Mouse (Mus musculus): Measurements from ENCODE around the gene 4930503B20Rik. TPM values are rescaled to one million over a fixed set of nuclear protein-coding genes. Genes with fewer than 3 reads are reported as not detected.

Gene 4930503B20Rik
- polyA plus RNA-seq, 1 experiment from 2014 or later, result not detected

GRCm38 (mm10) chr3:146611261-146611660 is 39.9 kb downstream of the 4930503B20Rik start:
- no peak overlapping the region for H3K27ac ChIP-seq (ENCODE audit: low read length)
- ATAC-seq, result no peak
- no peaks in the 10 kb centered on the region for H3K9me3 ChIP-seq (ENCODE audit: control insufficient read depth, low read length)
- 82% methylated on average over 4 of the region's 4 CpGs for WGBS
- no peak overlapping the region for H3K4me2 ChIP-seq (ENCODE audit: low read depth, low read length)
- no peaks in the 10 kb centered on the region for H3K36me3 ChIP-seq (ENCODE audit: control insufficient read depth, insufficient read depth, low read length)
- no peak overlapping the region for H3K9ac ChIP-seq (ENCODE audit: low read depth, low read length)
- no peaks in the 10 kb centered on the region for H3K4me1 ChIP-seq (ENCODE audit: control insufficient read depth, insufficient read depth, low read length)
- no peaks in the 10 kb centered on the region for H3K27me3 ChIP-seq (replicated peaks; ENCODE audit: control insufficient read depth, insufficient read depth, low read length)
- no peak overlapping the region for H3K4me3 ChIP-seq (ENCODE audit: low read length)

- Histone ChIP-seq H3K9me3 (ENCODE audit: control insufficient read depth, low read length) (no peaks in the 10 kb centered on the region), H3K4me1 (ENCODE audit: control insufficient read depth, insufficient read depth, low read length) (no peaks in the 10 kb centered on the region), H3K27me3 (replicated peaks; ENCODE audit: control insufficient read depth, insufficient read depth, low read length) (no peaks in the 10 kb centered on the region), H3K4me3 (ENCODE audit: low read length) (no peak overlapping the region), H3K4me2 (ENCODE audit: low read depth, low read length) (no peak overlapping the region), H3K9ac (ENCODE audit: low read depth, low read length) (no peak overlapping the region), H3K36me3 (ENCODE audit: control insufficient read depth, insufficient read depth, low read length) (no peaks in the 10 kb centered on the region), H3K27ac (ENCODE audit: low read length) (no peak overlapping the region)
- ATAC-seq, result no peak
- 77% methylated on average over 10 of the region's 10 CpGs for WGBS
Measured at GRCm38 (mm10) chr3:146610322-146610721, 40.8 kb downstream of the 4930503B20Rik start.

- H3K27ac ChIP-seq (ENCODE audit: low read length), result no peak overlapping the region
- no peaks in the 10 kb centered on the region for H3K9me3 ChIP-seq (ENCODE audit: control insufficient read depth, low read length)
- ATAC-seq, result no peak
- no peak overlapping the region for H3K4me3 ChIP-seq (ENCODE audit: low read length)
- no peaks in the 10 kb centered on the region for H3K4me1 ChIP-seq (ENCODE audit: control insufficient read depth, insufficient read depth, low read length)
- 18% methylated on average over 1 of the region's 1 CpGs for WGBS
- no peak overlapping the region for H3K4me2 ChIP-seq (ENCODE audit: low read depth, low read length)
- no peak overlapping the region for H3K9ac ChIP-seq (ENCODE audit: low read depth, low read length)
- H3K36me3 ChIP-seq (ENCODE audit: control insufficient read depth, insufficient read depth, low read length), result no peaks in the 10 kb centered on the region
- H3K27me3 ChIP-seq (replicated peaks; ENCODE audit: control insufficient read depth, insufficient read depth, low read length), result no peaks in the 10 kb centered on the region
Measured at GRCm38 (mm10) chr3:146607368-146607767, 43.7 kb downstream of the 4930503B20Rik start.

- no peaks in the 10 kb centered on the region for H3K4me1 ChIP-seq (ENCODE audit: control insufficient read depth, insufficient read depth, low read length)
- H3K9me3 ChIP-seq (ENCODE audit: control insufficient read depth, low read length), result no peaks in the 10 kb centered on the region
- no peak overlapping the region for H3K4me3 ChIP-seq (ENCODE audit: low read length)
- H3K9ac ChIP-seq (ENCODE audit: low read depth, low read length), result no peak overlapping the region
- no peaks in the 10 kb centered on the region for H3K36me3 ChIP-seq (ENCODE audit: control insufficient read depth, insufficient read depth, low read length)
- H3K27me3 ChIP-seq (replicated peaks; ENCODE audit: control insufficient read depth, insufficient read depth, low read length), result no peaks in the 10 kb centered on the region
- no peak overlapping the region for H3K4me2 ChIP-seq (ENCODE audit: low read depth, low read length)
- 78% methylated on average over 9 of the region's 9 CpGs for WGBS
- ATAC-seq, result no peak
- H3K27ac ChIP-seq (ENCODE audit: low read length), result no peak overlapping the region
Measured at GRCm38 (mm10) chr3:146604647-146605046, 46.5 kb downstream of the 4930503B20Rik start.

- WGBS, result 90% methylated on average over 3 of the region's 3 CpGs
- Histone ChIP-seq H3K4me1 (ENCODE audit: control insufficient read depth, insufficient read depth, low read length) (no peaks in the 10 kb centered on the region), H3K9ac (ENCODE audit: low read depth, low read length) (no peak overlapping the region), H3K4me2 (ENCODE audit: low read depth, low read length) (no peak overlapping the region), H3K9me3 (ENCODE audit: control insufficient read depth, low read length) (no peaks in the 10 kb centered on the region), H3K36me3 (ENCODE audit: control insufficient read depth, insufficient read depth, low read length) (no peaks in the 10 kb centered on the region), H3K27me3 (replicated peaks; ENCODE audit: control insufficient read depth, insufficient read depth, low read length) (no peaks in the 10 kb centered on the region), H3K27ac (ENCODE audit: low read length) (no peak overlapping the region), H3K4me3 (ENCODE audit: low read length) (no peak overlapping the region)
- no peak for ATAC-seq
Measured at GRCm38 (mm10) chr3:146602531-146602930, 48.6 kb downstream of the 4930503B20Rik start.

- Histone ChIP-seq H3K9me3 (ENCODE audit: control insufficient read depth, low read length) (no peaks in the 10 kb centered on the region), H3K4me2 (ENCODE audit: low read depth, low read length) (no peak overlapping the region), H3K36me3 (ENCODE audit: control insufficient read depth, insufficient read depth, low read length) (no peaks in the 10 kb centered on the region), H3K4me3 (ENCODE audit: low read length) (no peak overlapping the region), H3K4me1 (ENCODE audit: control insufficient read depth, insufficient read depth, low read length) (no peaks in the 10 kb centered on the region), H3K9ac (ENCODE audit: low read depth, low read length) (no peak overlapping the region), H3K27me3 (replicated peaks; ENCODE audit: control insufficient read depth, insufficient read depth, low read length) (no peaks in the 10 kb centered on the region), H3K27ac (ENCODE audit: low read length) (no peak overlapping the region)
- ATAC-seq, result no peak
- WGBS, result 62% methylated on average over 2 of the region's 2 CpGs
Measured at GRCm38 (mm10) chr3:146601205-146601604, 49.9 kb downstream of the 4930503B20Rik start.

GRCm38 (mm10) chr3:146599198-146599900 is 51.8 kb downstream of the 4930503B20Rik start:
- H3K9me3 ChIP-seq (ENCODE audit: control insufficient read depth, low read length), result no peaks in the 10 kb centered on the region
- no peak overlapping the region for H3K4me3 ChIP-seq (ENCODE audit: low read length)
- H3K36me3 ChIP-seq (ENCODE audit: control insufficient read depth, insufficient read depth, low read length), result no peaks in the 10 kb centered on the region
- H3K9ac ChIP-seq (ENCODE audit: low read depth, low read length), result no peak overlapping the region
- H3K4me1 ChIP-seq (ENCODE audit: control insufficient read depth, insufficient read depth, low read length), result no peaks in the 10 kb centered on the region
- WGBS, result 83% methylated on average over 6 of the region's 6 CpGs
- no peaks in the 10 kb centered on the region for H3K27me3 ChIP-seq (replicated peaks; ENCODE audit: control insufficient read depth, insufficient read depth, low read length)
- no peak for ATAC-seq
- H3K4me2 ChIP-seq (ENCODE audit: low read depth, low read length), result no peak overlapping the region
- H3K27ac ChIP-seq (ENCODE audit: low read length), result no peak overlapping the region

GRCm38 (mm10) chr3:146598411-146598810 is 52.7 kb downstream of the 4930503B20Rik start:
- no peak for ATAC-seq
- 64% methylated on average over 6 of the region's 6 CpGs for WGBS
- H3K4me2 ChIP-seq (ENCODE audit: low read depth, low read length), result no peak overlapping the region
- no peak overlapping the region for H3K9ac ChIP-seq (ENCODE audit: low read depth, low read length)
- H3K36me3 ChIP-seq (ENCODE audit: control insufficient read depth, insufficient read depth, low read length), result no peaks in the 10 kb centered on the region
- no peaks in the 10 kb centered on the region for H3K9me3 ChIP-seq (ENCODE audit: control insufficient read depth, low read length)
- no peaks in the 10 kb centered on the region for H3K4me1 ChIP-seq (ENCODE audit: control insufficient read depth, insufficient read depth, low read length)
- no peak overlapping the region for H3K4me3 ChIP-seq (ENCODE audit: low read length)
- H3K27ac ChIP-seq (ENCODE audit: low read length), result no peak overlapping the region
- H3K27me3 ChIP-seq (replicated peaks; ENCODE audit: control insufficient read depth, insufficient read depth, low read length), result no peaks in the 10 kb centered on the region

- Histone ChIP-seq H3K9ac (ENCODE audit: low read depth, low read length) (no peak overlapping the region), H3K9me3 (ENCODE audit: control insufficient read depth, low read length) (no peaks in the 10 kb centered on the region), H3K4me2 (ENCODE audit: low read depth, low read length) (no peak overlapping the region), H3K27me3 (replicated peaks; ENCODE audit: control insufficient read depth, insufficient read depth, low read length) (no peaks in the 10 kb centered on the region), H3K4me3 (ENCODE audit: low read length) (no peak overlapping the region), H3K4me1 (ENCODE audit: control insufficient read depth, insufficient read depth, low read length) (no peaks in the 10 kb centered on the region), H3K27ac (ENCODE audit: low read length) (no peak overlapping the region), H3K36me3 (ENCODE audit: control insufficient read depth, insufficient read depth, low read length) (no peaks in the 10 kb centered on the region)
- ATAC-seq, result no peak
- WGBS, result 89% methylated on average over 7 of the region's 7 CpGs
Measured at GRCm38 (mm10) chr3:146596864-146597263, 54.3 kb downstream of the 4930503B20Rik start.

- no peak overlapping the region for H3K4me3 ChIP-seq (ENCODE audit: low read length)
- 85% methylated on average over 8 of the region's 8 CpGs for WGBS
- H3K9me3 ChIP-seq (ENCODE audit: control insufficient read depth, low read length), result no peaks in the 10 kb centered on the region
- no peak overlapping the region for H3K27ac ChIP-seq (ENCODE audit: low read length)
- no peak overlapping the region for H3K4me2 ChIP-seq (ENCODE audit: low read depth, low read length)
- H3K4me1 ChIP-seq (ENCODE audit: control insufficient read depth, insufficient read depth, low read length), result no peaks in the 10 kb centered on the region
- no peaks in the 10 kb centered on the region for H3K36me3 ChIP-seq (ENCODE audit: control insufficient read depth, insufficient read depth, low read length)
- H3K27me3 ChIP-seq (replicated peaks; ENCODE audit: control insufficient read depth, insufficient read depth, low read length), result no peaks in the 10 kb centered on the region
- ATAC-seq, result no peak
- H3K9ac ChIP-seq (ENCODE audit: low read depth, low read length), result no peak overlapping the region
Measured at GRCm38 (mm10) chr3:146596387-146596786, 54.7 kb downstream of the 4930503B20Rik start.

Measured in intestine, embryonic 16.5 days (tissue).